Mouse (Mus musculus): ENCODE data around the gene Usf3. TPM values are rescaled to one million over a fixed set of nuclear protein-coding genes. Genes with fewer than 3 reads are reported as not detected.
A peak's percentile ranks its signal among the peaks of the same experiment; 100 is the strongest.

The Usf3 gene
- 2.1 and 2.3 TPM in 2 replicates for polyA plus RNA-seq (2015; fragmentation: Nextera tagmentation; extraction: Ambion mirVana)

- WGBS, result 1% methylated on average over 54 of the region's 77 CpGs
- ATAC-seq, result peak; percentile 34
- no peaks in the 10 kb centered on the region for H3K9me3 ChIP-seq (ENCODE audit: control insufficient read depth)
- H3K4me1 ChIP-seq (replicated peaks; ENCODE audit: control insufficient read depth, insufficient read depth, low read length), result no peaks in the 10 kb centered on the region
- no peaks in the 10 kb centered on the region for H3K36me3 ChIP-seq (ENCODE audit: control insufficient read depth, insufficient read depth)
- H3K9ac ChIP-seq (ENCODE audit: low read depth, low read length), result peak within 1 kb of the TSS; percentile 92
- H3K27me3 ChIP-seq (replicated peaks; ENCODE audit: control insufficient read depth, insufficient read depth, low read length), result no peaks in the 10 kb centered on the region
- peak within 1 kb of the TSS; percentile 96 for H3K4me3 ChIP-seq (ENCODE audit: low read depth, low read length)
- peak within 1 kb of the TSS; percentile 79 for H3K4me2 ChIP-seq (replicated peaks; ENCODE audit: low read depth)
- TF ChIP-seq CTCF (IDR thresholded peaks at IDR 0.05; ENCODE audit: low read depth), result no peak
- H3K27ac ChIP-seq (ENCODE audit: low read depth, low read length), result peak within 1 kb of the TSS; percentile 95
Measured at GRCm38 (mm10) chr16:44173155-44173941, at the start of gene Usf3. TSS of gene Usf3 (plus strand) at chr16:44173246.

GRCm38 (mm10) chr16:44123786-44124185 is 49.3 kb upstream of the Usf3 start:
- 80% methylated on average over 2 of the region's 2 CpGs for WGBS
- Histone ChIP-seq H3K27me3 (replicated peaks; ENCODE audit: control insufficient read depth, insufficient read depth, low read length) (no peaks in the 10 kb centered on the region), H3K4me2 (replicated peaks; ENCODE audit: low read depth) (no peak overlapping the region), H3K9me3 (ENCODE audit: control insufficient read depth) (no peaks in the 10 kb centered on the region), H3K4me3 (ENCODE audit: low read depth, low read length) (no peak overlapping the region), H3K4me1 (replicated peaks; ENCODE audit: control insufficient read depth, insufficient read depth, low read length) (no peaks in the 10 kb centered on the region), H3K27ac (ENCODE audit: low read depth, low read length) (no peak overlapping the region), H3K9ac (ENCODE audit: low read depth, low read length) (no peak overlapping the region), H3K36me3 (ENCODE audit: control insufficient read depth, insufficient read depth) (no peaks in the 10 kb centered on the region)
- no peak for ATAC-seq
- TF ChIP-seq CTCF (IDR thresholded peaks at IDR 0.05; ENCODE audit: low read depth), result no peak

- Histone ChIP-seq H3K36me3 (ENCODE audit: control insufficient read depth, insufficient read depth) (no peaks in the 10 kb centered on the region), H3K9me3 (ENCODE audit: control insufficient read depth) (no peaks in the 10 kb centered on the region), H3K4me3 (ENCODE audit: low read depth, low read length) (no peak overlapping the region), H3K27me3 (replicated peaks; ENCODE audit: control insufficient read depth, insufficient read depth, low read length) (no peaks in the 10 kb centered on the region), H3K4me2 (replicated peaks; ENCODE audit: low read depth) (no peak overlapping the region), H3K4me1 (replicated peaks; ENCODE audit: control insufficient read depth, insufficient read depth, low read length) (no peaks in the 10 kb centered on the region), H3K27ac (ENCODE audit: low read depth, low read length) (no peak overlapping the region), H3K9ac (ENCODE audit: low read depth, low read length) (no peak overlapping the region)
- TF ChIP-seq CTCF (IDR thresholded peaks at IDR 0.05; ENCODE audit: low read depth), result no peak
- WGBS, result 83% methylated on average over 1 of the region's 1 CpGs
- no peak for ATAC-seq
Measured at GRCm38 (mm10) chr16:44124713-44125112, 48.3 kb upstream of the Usf3 start.

GRCm38 (mm10) chr16:44125436-44125835 is 47.6 kb upstream of the Usf3 start:
- H3K9me3 ChIP-seq (ENCODE audit: control insufficient read depth), result no peaks in the 10 kb centered on the region
- no peak overlapping the region for H3K4me3 ChIP-seq (ENCODE audit: low read depth, low read length)
- H3K27ac ChIP-seq (ENCODE audit: low read depth, low read length), result no peak overlapping the region
- no peaks in the 10 kb centered on the region for H3K27me3 ChIP-seq (replicated peaks; ENCODE audit: control insufficient read depth, insufficient read depth, low read length)
- H3K9ac ChIP-seq (ENCODE audit: low read depth, low read length), result no peak overlapping the region
- H3K36me3 ChIP-seq (ENCODE audit: control insufficient read depth, insufficient read depth), result no peaks in the 10 kb centered on the region
- no peaks in the 10 kb centered on the region for H3K4me1 ChIP-seq (replicated peaks; ENCODE audit: control insufficient read depth, insufficient read depth, low read length)
- H3K4me2 ChIP-seq (replicated peaks; ENCODE audit: low read depth), result no peak overlapping the region
- WGBS, result 71% methylated on average over 2 of the region's 2 CpGs
- no peak for TF ChIP-seq CTCF (IDR thresholded peaks at IDR 0.05; ENCODE audit: low read depth)
- ATAC-seq, result no peak

GRCm38 (mm10) chr16:44126437-44126836 is 46.6 kb upstream of the Usf3 start:
- no peak overlapping the region for H3K27ac ChIP-seq (ENCODE audit: low read depth, low read length)
- 63% methylated on average over 4 of the region's 4 CpGs for WGBS

GRCm38 (mm10) chr16:44132300-44132699 is 40.7 kb upstream of the Usf3 start:
- Histone ChIP-seq H3K9ac (ENCODE audit: low read depth, low read length) (no peak overlapping the region), H3K4me1 (replicated peaks; ENCODE audit: control insufficient read depth, insufficient read depth, low read length) (0 out of 2 replicates have a peak, but pooled peaks cover 4% of the 10 kb centered on the region), H3K4me3 (ENCODE audit: low read depth, low read length) (no peak overlapping the region), H3K36me3 (ENCODE audit: control insufficient read depth, insufficient read depth) (no peaks in the 10 kb centered on the region), H3K4me2 (replicated peaks; ENCODE audit: low read depth) (no peak overlapping the region), H3K27ac (ENCODE audit: low read depth, low read length) (no peak overlapping the region), H3K27me3 (replicated peaks; ENCODE audit: control insufficient read depth, insufficient read depth, low read length) (no peaks in the 10 kb centered on the region), H3K9me3 (ENCODE audit: control insufficient read depth) (no peaks in the 10 kb centered on the region)
- WGBS, result 51% methylated on average over 4 of the region's 4 CpGs
- peak; percentile 56; the same call in 1 of the 2 replicates for ATAC-seq
- no peak for TF ChIP-seq CTCF (IDR thresholded peaks at IDR 0.05; ENCODE audit: low read depth)

More at GRCm38 (mm10) chr16:44126437-44126836, 46.6 kb upstream of the Usf3 start:
- H3K9me3 ChIP-seq (ENCODE audit: control insufficient read depth), result no peaks in the 10 kb centered on the region
- no peak for TF ChIP-seq CTCF (IDR thresholded peaks at IDR 0.05; ENCODE audit: low read depth)
- 0 out of 2 replicates have a peak overlapping the region, but pooled peaks have one; percentile 6 for H3K4me2 ChIP-seq (replicated peaks; ENCODE audit: low read depth)
- ATAC-seq, result no peak
- H3K4me1 ChIP-seq (replicated peaks; ENCODE audit: control insufficient read depth, insufficient read depth, low read length), result no peaks in the 10 kb centered on the region
- no peaks in the 10 kb centered on the region for H3K36me3 ChIP-seq (ENCODE audit: control insufficient read depth, insufficient read depth)
- no peak overlapping the region for H3K9ac ChIP-seq (ENCODE audit: low read depth, low read length)
- no peaks in the 10 kb centered on the region for H3K27me3 ChIP-seq (replicated peaks; ENCODE audit: control insufficient read depth, insufficient read depth, low read length)
- no peak overlapping the region for H3K4me3 ChIP-seq (ENCODE audit: low read depth, low read length)
